Mouse (Mus musculus) monocyte, adult 5-6 weeks (primary cell): ENCODE results near the gene Dnah2. TPM values are rescaled to one million over a fixed set of nuclear protein-coding genes. Genes with fewer than 3 reads are reported as not detected.
"Not testable (repeated sequence)": the region's sequence is repeated elsewhere in the genome, so short reads cannot be mapped to it uniquely, and the experiment has no call there.

Experiments used
- ATAC-seq: fragments of 153-309, 156-312 bp; replicated peaks from 2 replicates; pipeline ENCODE4 v1.8.0; 2017; ENCODE audit warnings: mild to moderate bottlenecking; ENCODE audit not compliant: low TSS enrichment, insufficient number of reproducible peaks, severe bottlenecking, poor library complexity, low FRiP score
- total RNA-seq: library from RNA; stranded (forward); fragments of 200-1000, 200-491, 200-594 nt; gene quantifications from 3 replicates; pipeline ENCODE4 v1.2.3, GENCODE M21; 2017

Dnah2 gene
- total RNA-seq, 1 experiment from 2014 or later, result 6.4 TPM

GRCm38 (mm10) chr11:69403691-69404594, 145.0 kb downstream of the Dnah2 start:
- ATAC-seq, result no peak

DNA sequence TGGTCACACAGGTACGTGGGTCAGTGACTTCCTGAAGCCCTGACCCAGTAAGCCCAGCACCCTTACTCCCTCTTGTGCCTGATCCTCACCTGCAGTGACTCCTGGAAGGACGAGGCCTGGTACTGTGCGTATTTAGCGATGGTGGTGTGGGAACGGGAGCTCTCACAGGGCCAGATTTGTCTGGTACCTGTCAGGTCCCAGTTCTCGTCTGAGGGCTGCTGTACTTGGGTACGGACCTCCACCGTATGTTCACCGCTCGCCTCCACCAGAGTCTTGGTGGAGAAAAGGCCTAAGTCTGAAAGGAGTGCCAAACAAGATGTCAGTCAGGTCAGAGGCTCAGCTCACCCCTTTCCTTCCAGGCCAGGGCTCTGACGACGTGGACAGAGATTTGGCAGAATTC, 146.9 kb downstream of the Dnah2 start:
- no peak for ATAC-seq

GRCm38 (mm10) chr11:69401210-69401637, 147.7 kb downstream of the Dnah2 start:
- peak; percentile 74 for ATAC-seq

DNA sequence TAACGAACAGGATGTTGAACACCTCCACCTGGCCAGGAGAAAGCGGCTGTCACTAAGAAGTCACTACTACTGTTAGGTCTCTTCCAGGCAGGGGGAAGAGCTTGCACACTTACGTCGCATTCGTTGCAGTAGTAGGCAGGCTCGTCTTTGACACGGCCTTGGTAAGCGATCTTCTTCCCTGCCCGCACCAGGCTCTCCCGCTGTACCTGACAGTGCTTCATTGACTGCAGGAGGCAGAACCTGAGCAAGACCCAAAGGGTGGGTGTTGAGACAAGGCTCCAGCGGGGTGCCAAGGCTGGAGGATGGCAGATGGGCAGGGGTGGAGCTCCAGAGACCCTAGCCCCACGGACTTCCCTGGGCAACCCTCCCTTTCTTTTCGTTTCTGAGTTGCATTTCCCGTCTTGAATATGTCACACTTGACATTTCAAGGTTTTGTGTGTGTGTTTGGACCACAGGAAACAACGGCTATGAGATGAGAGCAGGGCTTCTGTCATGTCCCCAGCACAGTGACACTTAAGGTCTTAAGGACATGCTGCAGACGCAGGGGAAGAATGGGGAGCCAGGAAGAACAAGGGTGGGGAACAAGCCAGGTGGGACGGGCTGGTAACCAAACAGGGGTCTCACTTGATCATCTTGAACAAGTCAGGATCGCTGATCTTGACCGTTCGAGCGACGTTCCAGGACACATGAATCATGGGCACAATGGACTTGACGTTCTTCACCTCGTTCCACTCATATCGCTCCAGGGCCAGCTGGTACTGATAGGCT, 148.6 kb downstream of the Dnah2 start:
- ATAC-seq, result no peak

DNA sequence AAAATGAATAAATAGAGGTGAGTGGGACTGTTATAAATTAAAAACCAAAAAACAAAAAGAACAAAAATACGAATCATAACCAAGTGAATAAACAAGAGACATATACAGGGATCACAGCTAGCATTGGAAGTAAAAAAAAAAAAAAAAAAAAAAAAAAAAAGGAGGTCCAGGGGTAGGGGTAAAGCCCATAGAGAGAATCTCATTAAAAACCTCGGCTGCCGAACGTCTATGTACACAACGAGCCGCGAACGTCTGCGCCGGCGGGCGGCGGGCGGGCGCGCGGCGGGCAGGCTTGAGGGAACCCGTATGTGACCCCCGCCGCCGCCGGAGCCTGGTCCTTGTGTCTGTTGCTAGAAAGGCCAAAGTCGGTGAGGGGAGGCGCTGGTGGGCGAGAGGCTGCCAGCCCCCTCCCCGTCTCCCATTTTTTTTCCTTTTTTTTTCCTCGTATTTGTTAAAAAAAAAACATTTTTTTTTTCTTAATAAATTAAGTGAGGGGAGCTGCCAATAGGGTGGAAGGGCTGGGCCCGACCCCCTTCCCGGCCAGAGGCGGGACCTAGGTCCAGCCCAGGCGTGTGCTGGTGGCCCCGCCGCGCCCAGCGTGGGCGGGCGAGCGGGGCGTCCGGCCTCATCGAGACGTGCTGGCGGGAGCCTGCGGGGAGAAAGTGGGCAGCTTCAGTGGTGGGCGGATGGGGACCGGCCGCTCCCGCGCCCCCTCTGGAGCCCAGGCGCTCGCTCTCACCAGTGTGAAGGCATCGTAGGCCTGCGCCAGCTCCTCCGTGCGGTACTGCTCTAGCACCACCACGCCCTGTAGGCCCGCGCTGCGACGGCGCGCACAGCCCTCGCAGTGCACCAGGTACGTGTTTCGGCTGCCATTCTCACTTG, 149.5 kb downstream of the Dnah2 start:
- ATAC-seq, result no peak

GRCm38 (mm10) chr11:69398486-69399200, 150.3 kb downstream of the Dnah2 start:
- ATAC-seq, result no peak

DNA sequence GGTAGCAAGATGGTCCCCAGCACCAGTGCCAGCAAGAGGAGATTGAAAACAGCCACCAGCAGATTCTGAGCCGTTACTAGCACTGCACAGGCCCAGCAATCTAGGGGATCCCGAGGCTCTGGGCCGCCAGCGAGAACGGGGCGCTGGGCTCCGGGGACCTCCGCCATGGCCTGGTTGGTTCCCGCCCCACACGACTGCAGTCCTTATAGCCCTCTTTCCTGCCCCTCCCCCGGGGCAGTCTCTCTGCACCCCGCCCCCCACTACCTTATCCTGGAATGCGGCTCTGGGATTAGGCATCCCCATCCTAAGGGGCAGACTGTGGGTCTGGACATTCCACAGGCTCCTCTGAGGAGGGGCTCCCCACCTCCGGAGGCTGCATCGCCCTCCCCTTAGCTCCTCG, 150.9 kb downstream of the Dnah2 start, which contains the start of gene Tmem88:
TSS of gene Tmem88 (minus strand) at position 176 of the 400 bp plus-strand sequence.
- ATAC-seq, result no peak

- ATAC-seq, result no peak
Observed at GRCm38 (mm10) chr11:69397581-69398057, 151.3 kb downstream of the Dnah2 start.

- ATAC-seq, result no peak
Observed at GRCm38 (mm10) chr11:69396772-69397171, 152.1 kb downstream of the Dnah2 start.

DNA sequence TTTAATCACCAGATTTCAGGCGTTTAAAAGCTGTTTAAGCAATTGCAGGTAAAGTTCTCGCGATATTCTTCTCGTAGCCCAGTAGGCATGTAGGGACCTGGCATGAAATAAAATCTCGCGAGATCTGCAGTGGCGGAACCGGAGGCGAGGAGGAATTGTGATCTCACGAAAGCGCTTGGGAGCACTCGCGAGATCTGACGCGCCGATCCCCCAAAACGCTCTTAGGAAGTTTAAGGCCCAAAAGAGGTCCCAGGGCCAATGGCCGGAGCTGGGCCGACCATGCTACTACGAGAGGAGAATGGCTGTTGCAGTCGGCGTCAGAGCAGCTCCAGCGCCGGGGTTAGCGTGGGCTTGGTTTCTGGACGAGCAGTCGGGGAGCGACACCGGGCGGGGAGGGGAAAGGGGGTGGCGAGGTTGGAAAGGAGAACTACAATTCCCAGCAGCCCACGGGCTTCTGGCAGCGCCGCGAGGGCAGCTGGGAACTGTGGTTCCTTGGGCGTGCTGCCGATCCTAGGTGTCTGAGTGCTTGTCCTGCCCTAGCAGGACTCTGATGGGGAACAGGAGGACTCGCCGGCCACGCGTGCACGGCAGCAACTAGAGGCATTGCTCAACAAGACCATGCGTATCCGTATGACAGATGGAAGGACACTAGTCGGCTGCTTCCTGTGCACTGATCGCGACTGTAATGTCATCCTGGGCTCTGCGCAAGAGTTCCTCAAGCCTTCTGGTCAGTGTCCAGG, 153.1 kb downstream of the Dnah2 start:
- ATAC-seq, result peak; percentile 62

GRCm38 (mm10) chr11:69395235-69395633, 153.7 kb downstream of the Dnah2 start, which contains the start of the genes Naa38 and Cyb5d1:
Naa38 (plus strand) TSS chr11:69395487.
Cyb5d1 (minus strand) TSS chr11:69395631.
- peak; percentile 55 for ATAC-seq

- not testable (repeated sequence) for ATAC-seq
Observed at GRCm38 (mm10) chr11:69394591-69395167, 154.2 kb downstream of the Dnah2 start.

GRCm38 (mm10) chr11:69390400-69391034, 158.4 kb downstream of the Dnah2 start:
- no peak for ATAC-seq

GRCm38 (mm10) chr11:69389531-69390399, 159.1 kb downstream of the Dnah2 start:
- no peak for ATAC-seq

DNA sequence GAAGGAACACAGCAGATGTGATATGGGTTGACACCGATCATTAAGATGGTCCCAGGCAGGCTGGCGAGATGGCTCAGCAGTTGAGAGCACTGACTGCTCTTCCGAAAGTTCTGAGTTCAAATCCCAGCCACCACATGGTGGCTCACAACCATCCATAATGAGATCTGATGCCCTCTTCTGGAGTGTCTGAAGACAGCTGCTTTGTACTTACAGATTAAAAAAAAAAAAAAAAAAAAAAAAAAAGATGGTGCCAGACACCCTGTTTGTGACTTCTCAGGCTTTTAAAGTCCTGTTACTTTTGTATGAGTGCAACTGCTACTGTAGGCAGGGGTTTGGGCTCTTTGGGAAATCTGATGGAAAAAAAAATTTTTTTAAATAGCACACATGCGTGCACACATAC, 160.2 kb downstream of the Dnah2 start:
- ATAC-seq, result no peak

DNA sequence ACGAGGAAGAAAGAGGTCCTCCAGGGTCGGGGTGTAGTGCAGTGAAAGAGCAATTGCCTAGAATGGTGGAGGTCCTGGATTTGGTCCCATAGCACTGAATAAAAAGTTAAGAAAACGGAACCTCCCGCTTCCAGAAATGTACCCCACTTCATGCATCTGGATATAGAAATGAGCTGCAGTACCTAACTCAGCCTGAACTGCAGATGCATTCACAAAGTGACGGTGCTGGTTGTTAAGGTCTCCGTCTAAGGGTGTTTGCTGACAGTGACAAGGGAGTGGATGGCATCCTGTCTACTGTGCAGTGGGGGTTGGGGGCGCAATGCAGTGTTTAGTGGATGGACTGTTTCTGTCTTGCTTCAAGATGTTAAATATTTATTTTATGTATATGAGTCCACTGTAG, 162.2 kb downstream of the Dnah2 start:
- ATAC-seq, result no peak
